Mouse (Mus musculus) forebrain, embryonic 14.5 days (tissue): ENCODE measurements around the gene Zbtb8b. TPM values are rescaled to one million over a fixed set of nuclear protein-coding genes. Genes with fewer than 3 reads are reported as not detected.
A peak's percentile ranks its signal among the peaks of the same experiment; 100 is the strongest.

Experiments
- ATAC-seq: fragments of 200-750 bp; cut with Nextera tagmentation; 2 replicates; pipeline ENCODE4 v1.8.0; 2017; ENCODE audit warnings: mild to moderate bottlenecking, moderate library complexity
- DNase-seq: peaks from one replicate; pipeline ENCODE4 v3.0.0-alpha.2; 2015; ENCODE audit warnings: low spot score
- H3K27ac ChIP-seq: fragments of 300-500 bp; sonication (generic); 2 replicates; pipeline ENCODE4 v1.5.1; 2014; ENCODE audit warnings: low read depth, mild to moderate bottlenecking, control low read depth, low read length, moderate library complexity
- H3K27me3 ChIP-seq: fragments of 300-500 bp; sonication (generic); replicated peaks from 2 replicates; pipeline ENCODE4 v1.6.1; 2014; ENCODE audit warnings: low read length, control low read depth, mixed read lengths; ENCODE audit not compliant: control insufficient read depth, insufficient read depth
- H3K36me3 ChIP-seq: fragments of 300-500 bp; sonication (generic); 2 replicates; pipeline ENCODE4 v1.6.1; 2014; ENCODE audit warnings: low read length, control low read depth; ENCODE audit not compliant: control insufficient read depth, insufficient read depth
- H3K4me1 ChIP-seq: fragments of 300-500 bp; sonication (generic); 2 replicates; pipeline ENCODE4 v1.6.1; 2014; ENCODE audit warnings: antibody characterized with exemption, low read length, control low read depth; ENCODE audit not compliant: control insufficient read depth, insufficient read depth
- H3K4me2 ChIP-seq: fragments of 300-500 bp; sonication (generic); 2 replicates; pipeline ENCODE4 v1.6.1; 2014; ENCODE audit warnings: mild to moderate bottlenecking, control low read depth, low read length
- H3K4me3 ChIP-seq: fragments of 300-500 bp; sonication (generic); 2 replicates; pipeline ENCODE4 v1.5.1; 2014; ENCODE audit warnings: low read depth, low read length, control low read depth
- H3K9ac ChIP-seq: fragments of 300-500 bp; sonication (generic); 2 replicates; pipeline ENCODE4 v1.6.1; 2014; ENCODE audit warnings: mild to moderate bottlenecking, low read length, control low read depth, moderate library complexity
- H3K9me3 ChIP-seq: fragments of 300-500 bp; sonication (generic); replicated peaks from 2 replicates; pipeline ENCODE4 v1.6.1; 2016; ENCODE audit warnings: low read length, control low read depth, mixed read lengths; ENCODE audit not compliant: control insufficient read depth
- WGBS: fragments of 180-500 bp; shearing (Covaris S2); extraction: QIAGEN DNeasy Blood & Tissue Kit; methylation state at CpG from one replicate; pipeline ENCODE4 v1.1.7; 2014; 5-methylcytosine and 5-hydroxymethylcytosine counted together
- polyA plus RNA-seq: library from polyadenylated mRNA; unstranded; fragments of >200 nt; fragmentation: Nextera tagmentation; extraction: Ambion mirVana; gene quantifications from 2 replicates; pipeline ENCODE4 v1.2.1, GENCODE M21; 2014

Gene Zbtb8b
- 6.5 and 8.0 TPM in 2 replicates for polyA plus RNA-seq

DNA sequence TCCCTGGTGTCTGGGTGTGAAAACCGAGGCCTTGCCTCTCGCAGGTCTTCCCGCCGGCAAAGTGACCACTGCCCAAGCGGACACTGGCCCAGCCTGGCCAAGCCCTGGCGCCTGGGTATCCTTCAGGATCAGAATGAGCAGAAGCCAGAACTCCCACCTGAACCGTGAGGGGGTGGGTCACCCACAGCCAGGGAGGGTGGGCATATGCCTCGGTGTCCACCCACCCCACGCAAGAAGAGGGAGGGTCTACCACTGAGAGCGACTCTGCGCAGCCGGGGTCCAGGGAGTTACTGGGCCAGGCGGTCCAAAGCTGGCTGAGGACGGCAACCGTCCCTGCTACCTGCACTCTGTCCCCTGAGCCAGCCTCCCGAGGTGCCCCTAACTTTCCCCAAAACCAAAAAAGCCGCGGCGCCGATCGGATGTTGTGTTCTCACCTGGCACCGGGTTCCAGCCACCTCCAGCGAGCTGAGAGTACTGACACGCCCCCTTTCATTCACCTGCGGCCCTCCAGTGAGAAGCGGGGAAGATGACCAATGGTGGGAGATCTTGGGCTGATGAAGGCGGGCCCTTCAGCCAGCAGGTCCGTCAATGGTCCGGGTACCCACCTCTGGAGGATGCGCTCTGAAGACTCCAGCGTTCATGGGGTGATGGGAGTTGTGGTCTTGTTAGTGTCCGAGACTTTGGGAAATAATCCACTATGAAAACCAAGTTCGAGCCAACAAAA lies at the start of gene Zbtb8b:
TSS of gene Zbtb8b (minus strand) at position 514 of the 724 bp plus-strand sequence.
- under 1% methylated on average over 33 of the region's 33 CpGs for whole genome bisulfite sequencing

DNA sequence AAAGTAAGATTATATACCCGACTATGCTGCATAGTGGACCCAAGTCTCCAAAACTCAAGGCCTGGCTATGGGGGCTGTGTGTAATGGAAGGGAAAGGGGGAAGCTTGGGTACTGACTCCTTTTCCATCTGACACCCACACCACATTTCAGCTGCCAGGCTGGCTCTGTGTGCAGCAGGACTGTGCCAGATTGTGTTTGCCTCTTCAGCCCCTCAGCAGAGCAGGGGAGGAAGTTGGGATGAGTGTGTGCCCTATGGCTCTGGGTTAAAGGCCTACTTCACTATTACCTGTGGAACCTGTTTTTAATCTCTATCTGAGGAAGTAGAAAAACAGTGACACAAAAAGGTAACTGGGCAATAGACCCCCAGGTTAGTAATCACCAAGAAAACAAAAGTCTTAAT lies 40.4 kb upstream of the Zbtb8b start:
- DNase-seq, result no peak
- peaks cover 89% of the 10 kb centered on the region for H3K36me3 ChIP-seq
- WGBS, result 94% methylated on average over 1 of the region's 1 CpGs

More for the DNA sequence above, at the start of gene Zbtb8b:
- no peaks in the 10 kb centered on the region for H3K36me3 ChIP-seq
- ATAC-seq, result peak; percentile 91
- H3K27ac ChIP-seq, result no peak within 1 kb of the TSS
- H3K4me2 ChIP-seq, result peak within 1 kb of the TSS; percentile 59
- peak within 1 kb of the TSS; percentile 55 for H3K9ac ChIP-seq
- DNase-seq, result peak; percentile 81
- no peaks in the 10 kb centered on the region for H3K9me3 ChIP-seq
- 0 out of 2 replicates have a peak, but pooled peaks cover 3% of the 10 kb centered on the region for H3K4me1 ChIP-seq
- peaks cover 23% of the 10 kb centered on the region for H3K27me3 ChIP-seq
- H3K4me3 ChIP-seq, result peak within 1 kb of the TSS; percentile 42

DNA sequence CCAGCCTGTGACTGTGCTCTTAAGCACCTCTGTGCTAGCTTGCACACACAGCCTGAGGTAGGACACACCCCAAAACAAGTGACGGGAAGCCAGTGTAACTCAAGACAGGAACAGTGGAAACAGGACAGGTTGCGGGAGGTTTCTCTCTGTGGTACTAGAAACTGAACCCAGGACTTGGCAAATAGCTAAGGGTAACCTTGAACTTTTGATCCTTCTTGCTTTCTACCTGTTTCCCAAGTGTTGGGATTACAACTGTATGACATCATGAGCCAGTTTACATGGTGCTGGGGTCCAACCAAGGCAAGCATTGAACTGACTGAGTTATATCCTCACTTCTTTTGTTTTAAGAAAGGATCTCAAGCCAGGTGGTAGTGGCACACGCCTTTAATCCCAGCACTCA lies 39.2 kb upstream of the Zbtb8b start:
- ATAC-seq, result no peak

More for the DNA sequence above, 40.4 kb upstream of the Zbtb8b start:
- Histone ChIP-seq H3K4me1 (no peaks in the 10 kb centered on the region), H3K9me3 (no peaks in the 10 kb centered on the region), H3K9ac (no peak overlapping the region), H3K4me2 (no peak overlapping the region), H3K27me3 (no peaks in the 10 kb centered on the region), H3K27ac (no peak overlapping the region), H3K4me3 (no peak overlapping the region)
- ATAC-seq, result no peak

DNA sequence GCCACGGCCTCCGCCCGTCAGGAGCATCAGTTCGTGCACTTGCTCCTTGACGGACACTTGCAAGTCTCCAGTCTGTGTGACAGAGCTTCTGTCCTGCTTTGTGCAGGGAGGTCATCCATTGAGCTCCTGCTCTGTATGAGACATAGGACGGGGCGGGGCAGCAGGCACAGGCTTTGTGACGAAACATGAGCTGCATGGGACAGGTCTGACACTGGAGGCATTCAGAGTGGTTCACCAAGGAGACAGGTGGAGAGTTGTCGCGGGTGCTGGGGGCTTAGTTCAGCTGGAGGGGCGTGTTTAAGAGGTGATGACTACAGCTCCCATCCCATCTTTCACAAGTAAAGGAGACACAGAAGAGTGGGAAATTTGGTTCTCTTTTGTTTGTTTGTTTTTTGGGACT lies 35.4 kb upstream of the Zbtb8b start:
- ATAC-seq (no peak), DNase-seq (no peak)
- peaks cover 90% of the 10 kb centered on the region for H3K36me3 ChIP-seq
- 91% methylated on average over 11 of the region's 11 CpGs for WGBS
- no peaks in the 10 kb centered on the region for H3K27me3 ChIP-seq
- no peak overlapping the region for H3K27ac ChIP-seq
- no peak overlapping the region for H3K9ac ChIP-seq
- no peaks in the 10 kb centered on the region for H3K4me1 ChIP-seq
- H3K4me3 ChIP-seq, result no peak overlapping the region
- no peaks in the 10 kb centered on the region for H3K9me3 ChIP-seq
- H3K4me2 ChIP-seq, result no peak overlapping the region

More for the DNA sequence above, 39.2 kb upstream of the Zbtb8b start:
- no peak for DNase-seq
- no peak overlapping the region for H3K27ac ChIP-seq
- H3K9me3 ChIP-seq, result no peaks in the 10 kb centered on the region
- 96% methylated on average over 3 of the region's 3 CpGs for WGBS
- no peak overlapping the region for H3K4me2 ChIP-seq
- H3K9ac ChIP-seq, result no peak overlapping the region
- no peaks in the 10 kb centered on the region for H3K27me3 ChIP-seq
- peaks cover 87% of the 10 kb centered on the region for H3K36me3 ChIP-seq
- no peak overlapping the region for H3K4me3 ChIP-seq
- no peaks in the 10 kb centered on the region for H3K4me1 ChIP-seq

DNA sequence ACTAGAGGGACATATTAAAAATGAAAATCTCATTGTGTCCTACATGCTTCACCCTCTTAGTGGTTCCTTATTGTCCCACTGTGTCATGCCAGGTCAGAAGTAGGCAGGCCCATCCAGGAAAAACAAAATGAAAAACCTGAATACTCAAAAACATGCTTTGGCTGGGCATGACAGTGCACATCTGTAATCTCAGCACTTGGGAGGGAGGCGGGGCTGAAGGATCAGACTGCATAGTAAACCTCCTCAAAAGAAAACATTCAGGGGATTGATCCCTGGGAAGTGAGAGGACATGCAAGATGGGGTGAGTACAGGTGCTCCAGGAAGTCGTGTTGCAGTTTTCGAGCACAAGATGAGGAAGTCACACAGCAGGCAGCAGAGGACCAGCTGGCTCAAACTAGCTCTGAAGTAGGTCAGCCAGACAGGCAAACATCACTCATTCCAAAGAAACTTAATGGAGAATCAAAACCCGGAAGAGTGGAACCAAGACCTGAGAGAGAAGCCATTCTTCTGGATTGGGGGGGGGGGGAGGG lies 23.7 kb upstream of the Zbtb8b start:
- no peaks in the 10 kb centered on the region for H3K27me3 ChIP-seq
- no peak overlapping the region for H3K4me3 ChIP-seq
- peaks cover 52% of the 10 kb centered on the region for H3K36me3 ChIP-seq
- DNase-seq, result no peak
- no peak overlapping the region for H3K4me2 ChIP-seq
- no peak overlapping the region for H3K27ac ChIP-seq
- 89% methylated on average over 4 of the region's 4 CpGs for WGBS
- no peak overlapping the region for H3K9ac ChIP-seq
- H3K9me3 ChIP-seq, result no peaks in the 10 kb centered on the region
- peaks cover 7% of the 10 kb centered on the region for H3K4me1 ChIP-seq
- no peak for ATAC-seq

DNA sequence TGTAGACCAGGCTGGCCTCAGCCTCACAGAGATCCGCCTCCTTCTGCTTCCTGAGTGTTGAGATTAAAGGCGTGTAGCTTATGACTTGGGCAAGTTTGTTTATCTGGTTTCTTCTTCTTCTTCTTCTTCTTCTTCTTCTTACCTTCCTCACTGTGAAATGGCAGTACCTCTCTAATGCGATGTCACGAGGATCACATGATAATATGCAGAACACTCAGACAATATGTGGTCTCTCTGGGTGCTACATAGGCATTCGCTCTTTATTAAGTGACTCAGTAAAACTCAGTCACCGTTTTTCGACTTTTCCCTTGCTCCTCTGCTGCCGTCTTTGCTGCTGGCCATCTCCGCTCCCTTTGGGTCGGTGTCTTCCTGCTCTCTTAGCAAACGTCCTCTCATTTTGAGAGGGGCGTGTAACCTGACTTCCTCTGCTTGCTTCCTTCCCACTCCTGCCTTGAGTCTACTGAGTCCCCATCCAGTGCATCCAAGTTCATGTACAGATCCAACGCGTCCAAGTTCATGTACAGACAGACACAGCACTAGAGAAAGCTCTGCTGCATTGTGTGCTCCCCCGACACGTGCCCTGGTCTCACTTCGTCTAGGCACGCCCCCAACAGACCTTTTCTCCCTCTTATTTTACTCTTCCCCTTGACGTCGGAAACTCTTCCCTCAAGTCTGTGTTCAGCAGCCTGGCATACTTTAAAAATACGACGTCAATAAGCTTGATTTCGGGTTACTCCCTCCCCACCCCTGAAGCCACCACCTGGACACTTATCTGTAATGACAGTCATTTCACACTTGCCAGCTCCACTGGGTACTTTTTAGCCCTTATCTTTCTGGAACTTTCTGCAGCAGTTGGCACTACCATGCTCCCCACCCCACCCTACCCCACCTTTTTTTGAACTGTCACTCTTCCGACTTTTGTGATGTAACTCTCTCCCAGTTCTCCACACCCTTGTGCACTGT lies 22.7 kb upstream of the Zbtb8b start:
- WGBS, result 89% methylated on average over 24 of the region's 24 CpGs
- Histone ChIP-seq H3K4me2 (no peak overlapping the region), H3K4me1 (peaks cover 7% of the 10 kb centered on the region), H3K9me3 (no peaks in the 10 kb centered on the region), H3K27me3 (no peaks in the 10 kb centered on the region), H3K27ac (no peak overlapping the region), H3K4me3 (no peak overlapping the region), H3K36me3 (peaks cover 42% of the 10 kb centered on the region), H3K9ac (no peak overlapping the region)
- no peak for DNase-seq
- no peak for ATAC-seq

DNA sequence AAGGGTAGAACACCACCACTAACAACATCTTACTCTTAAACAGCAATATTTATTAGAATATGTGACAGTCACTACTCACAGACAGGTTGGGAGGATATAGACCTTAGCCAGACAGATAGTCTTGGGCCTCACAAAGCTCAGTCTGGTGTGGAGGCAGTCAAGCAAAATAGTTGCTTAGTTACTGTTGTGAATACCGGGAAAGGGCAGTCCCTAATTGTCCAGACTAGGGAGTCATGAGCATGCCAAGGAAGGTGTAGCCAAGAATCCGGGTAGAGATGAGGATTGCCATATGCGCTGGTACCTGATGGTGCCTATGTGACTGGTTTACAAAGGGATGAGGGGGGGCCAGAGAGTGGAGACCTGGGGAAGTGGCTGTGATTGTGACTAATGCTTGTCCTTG lies 21.5 kb upstream of the Zbtb8b start:
- no peaks in the 10 kb centered on the region for H3K27me3 ChIP-seq
- H3K4me2 ChIP-seq, result peak overlapping the region; percentile 86
- peaks cover 7% of the 10 kb centered on the region for H3K4me1 ChIP-seq
- peaks cover 30% of the 10 kb centered on the region for H3K36me3 ChIP-seq
- H3K27ac ChIP-seq, result no peak overlapping the region
- H3K9ac ChIP-seq, result peak overlapping the region; percentile 81
- DNase-seq (no peak), ATAC-seq (no peak)
- 46% methylated on average over 3 of the region's 3 CpGs for WGBS
- peak overlapping the region; percentile 87 for H3K4me3 ChIP-seq
- H3K9me3 ChIP-seq, result no peaks in the 10 kb centered on the region

DNA sequence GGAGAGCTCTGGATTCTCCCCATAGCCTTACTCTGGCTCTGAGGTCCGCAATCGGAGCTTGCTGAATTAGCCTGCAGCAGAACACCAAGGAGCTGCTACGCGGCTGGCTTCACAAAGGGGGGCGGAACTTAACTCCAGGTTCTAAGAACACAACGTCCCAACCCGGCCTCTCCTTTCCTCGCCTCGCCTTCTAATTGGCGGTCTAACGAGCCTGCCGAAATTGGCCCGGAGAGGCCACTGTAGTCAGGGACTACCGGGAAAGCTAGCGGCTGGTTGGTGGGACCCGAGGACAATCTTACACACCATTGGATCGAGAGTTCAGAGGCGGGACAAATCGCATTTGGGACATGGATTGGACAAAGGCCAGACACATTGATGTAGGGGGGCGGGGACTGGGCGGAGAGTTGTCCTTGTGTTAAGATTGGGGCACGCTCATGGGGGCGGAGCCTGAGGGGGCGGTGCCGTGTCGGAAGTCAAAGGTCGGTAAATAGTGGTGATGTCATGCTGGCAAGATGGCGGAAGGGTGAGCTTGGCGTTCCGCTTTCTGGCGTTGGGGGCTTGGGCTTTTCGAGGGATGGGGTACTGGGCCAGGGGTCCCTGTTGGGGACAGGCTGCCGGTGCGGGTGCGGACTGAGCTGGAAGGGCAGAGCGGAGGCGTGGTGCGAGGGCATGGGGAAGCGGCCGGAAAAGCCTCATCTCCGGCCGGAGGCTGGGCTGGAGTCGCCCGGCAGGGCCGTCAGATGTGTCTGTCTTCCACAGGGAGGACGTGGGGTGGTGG lies 20.7 kb upstream of the Zbtb8b start, which contains the start of gene Bsdc1:
TSS of gene Bsdc1 (plus strand) at position 399 of the 778 bp plus-strand sequence.
- H3K4me3 ChIP-seq, result peak within 1 kb of the TSS; percentile 87
- H3K36me3 ChIP-seq, result peaks cover 22% of the 10 kb centered on the region
- no peaks in the 10 kb centered on the region for H3K9me3 ChIP-seq
- peak within 1 kb of the TSS; percentile 81 for H3K9ac ChIP-seq
- ATAC-seq (peak; percentile 99), DNase-seq (peak; percentile 100)
- WGBS, result under 1% methylated on average over 46 of the region's 46 CpGs
- H3K4me1 ChIP-seq, result peaks cover 7% of the 10 kb centered on the region
- H3K27ac ChIP-seq, result peak within 1 kb of the TSS; percentile 81
- no peaks in the 10 kb centered on the region for H3K27me3 ChIP-seq
- peak within 1 kb of the TSS; percentile 86 for H3K4me2 ChIP-seq
